Mouse (Mus musculus) erythroblast, embryonic 14.5 days (primary cell): ENCODE measurements around the gene Usp20. TPM values are rescaled to one million over a fixed set of nuclear protein-coding genes. Genes with fewer than 3 reads are reported as not detected.
A peak's percentile ranks its signal among the peaks of the same experiment; 100 is the strongest.

Source experiments
- H3K27me3 ChIP-seq: 2 replicates; pipeline ENCODE4 v1.6.1; 2012; ENCODE audit warnings: inconsistent platforms; ENCODE audit not compliant: control insufficient read depth
- H3K36me3 ChIP-seq: 2 replicates; pipeline ENCODE4 v1.6.1; 2012; ENCODE audit warnings: mild to moderate bottlenecking, inconsistent platforms; ENCODE audit not compliant: control insufficient read depth
- H3K4me1 ChIP-seq: 2 replicates; pipeline ENCODE4 v1.6.1; 2012; ENCODE audit warnings: inconsistent platforms; ENCODE audit not compliant: control insufficient read depth
- H3K4me3 ChIP-seq: replicated peaks from 2 replicates; pipeline ENCODE3; 2012; ENCODE audit warnings: moderate library complexity, mild to moderate bottlenecking, inconsistent platforms
- H3K9me3 ChIP-seq: 2 replicates; pipeline ENCODE4 v1.6.1; 2012; ENCODE audit warnings: low read length, inconsistent platforms, mixed read lengths; ENCODE audit not compliant: control insufficient read depth
- GATA1 ChIP-seq: IDR thresholded peaks from 2 replicates; pipeline ENCODE4 v1.6.1; 2012; ENCODE audit warnings: low read length, inconsistent platforms, mixed read lengths
- TAL1 ChIP-seq: IDR thresholded peaks from 3 replicates; pipeline ENCODE4 v1.6.1; 2012; ENCODE audit warnings: low read length, inconsistent platforms, mixed read lengths
- polyA plus RNA-seq: library from polyadenylated mRNA; stranded (reverse); fragments of >175 nt; gene quantifications from 2 replicates; pipeline ENCODE4 v1.2.3, GENCODE M21; 2012

The Usp20 gene
- polyA plus RNA-seq, 1 experiment, result 0.32 TPM

DNA sequence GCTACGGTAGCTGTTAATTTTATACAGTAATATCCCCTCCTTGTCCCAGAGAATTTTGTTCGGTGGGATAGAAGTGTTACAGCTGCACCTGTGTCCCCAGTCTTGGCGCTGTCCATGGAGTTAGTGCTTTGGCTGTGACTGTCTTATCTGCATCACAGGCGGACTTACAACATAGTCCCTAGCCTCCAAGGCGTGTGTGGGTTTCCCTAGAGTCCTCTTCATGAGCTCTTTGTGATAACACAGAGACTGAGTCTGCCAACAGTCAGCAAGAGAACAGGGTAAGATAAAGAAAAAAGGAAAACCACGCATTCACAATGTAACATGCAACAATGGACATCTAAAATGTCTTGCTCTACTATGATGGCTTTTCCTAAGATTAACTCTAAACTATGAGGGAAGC, 66.0 kb downstream of the Usp20 start:
- peaks cover 6% of the 10 kb centered on the region for H3K4me1 ChIP-seq

DNA sequence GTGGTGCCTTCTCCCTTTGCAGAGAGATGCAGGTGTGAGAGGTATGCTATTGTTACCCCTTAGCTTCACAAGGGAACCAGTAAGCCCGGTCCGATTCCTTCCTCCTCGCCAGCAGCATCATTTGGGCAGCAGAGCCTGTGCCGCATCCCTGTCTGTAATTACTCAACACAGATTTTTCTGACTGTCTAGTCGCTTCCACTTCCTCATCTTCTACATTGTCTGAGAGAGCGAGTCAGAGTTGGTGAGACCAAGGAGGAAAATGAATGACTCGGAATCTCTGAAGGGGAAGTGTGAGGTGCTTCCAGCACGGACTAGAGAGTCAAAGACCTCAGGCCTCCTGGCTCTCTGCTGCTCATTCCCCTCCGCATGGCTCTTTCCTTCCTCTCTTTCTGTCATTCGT, 70.4 kb downstream of the Usp20 start:
- no peaks in the 10 kb centered on the region for H3K27me3 ChIP-seq
- peaks cover 14% of the 10 kb centered on the region for H3K36me3 ChIP-seq
- H3K4me3 ChIP-seq, result no peak overlapping the region
- peaks cover 3% of the 10 kb centered on the region; the same call in 1 of the 2 replicates for H3K9me3 ChIP-seq
- peaks cover 6% of the 10 kb centered on the region for H3K4me1 ChIP-seq
- TF ChIP-seq GATA1 (no peak), TAL1 (no peak)

More for the DNA sequence above, 66.0 kb downstream of the Usp20 start:
- TF ChIP-seq GATA1, result no peak
- no peak for TF ChIP-seq TAL1
- H3K36me3 ChIP-seq, result peaks cover 5% of the 10 kb centered on the region; the same call in 1 of the 2 replicates
- no peaks in the 10 kb centered on the region for H3K27me3 ChIP-seq
- H3K4me3 ChIP-seq, result no peak overlapping the region
- no peaks in the 10 kb centered on the region for H3K9me3 ChIP-seq

DNA sequence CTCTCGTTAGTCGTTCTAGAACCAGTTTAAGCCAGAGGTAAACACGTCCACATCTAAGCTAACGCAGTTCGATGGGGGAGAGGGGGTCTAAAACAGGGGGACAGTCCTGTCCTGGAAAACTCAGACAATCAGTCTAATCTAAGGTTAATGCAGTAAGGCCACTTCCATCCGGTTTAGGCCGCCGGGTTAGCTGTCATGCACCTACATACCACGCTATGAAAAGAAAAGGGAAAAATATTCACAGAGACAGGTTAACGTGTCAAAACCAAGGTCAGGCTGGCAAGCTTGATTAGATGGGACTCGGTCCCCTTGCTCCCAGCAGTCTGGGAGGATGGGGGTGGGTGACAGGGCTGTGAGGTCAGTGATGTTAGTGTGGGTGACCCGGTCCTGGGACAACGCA, 71.3 kb downstream of the Usp20 start:
- Histone ChIP-seq H3K4me1 (peaks cover 2% of the 10 kb centered on the region; the same call in 1 of the 2 replicates), H3K27me3 (no peaks in the 10 kb centered on the region), H3K4me3 (no peak overlapping the region), H3K36me3 (peaks cover 14% of the 10 kb centered on the region), H3K9me3 (peaks cover 3% of the 10 kb centered on the region; the same call in 1 of the 2 replicates)
- no peak for TF ChIP-seq TAL1
- no peak for TF ChIP-seq GATA1

DNA sequence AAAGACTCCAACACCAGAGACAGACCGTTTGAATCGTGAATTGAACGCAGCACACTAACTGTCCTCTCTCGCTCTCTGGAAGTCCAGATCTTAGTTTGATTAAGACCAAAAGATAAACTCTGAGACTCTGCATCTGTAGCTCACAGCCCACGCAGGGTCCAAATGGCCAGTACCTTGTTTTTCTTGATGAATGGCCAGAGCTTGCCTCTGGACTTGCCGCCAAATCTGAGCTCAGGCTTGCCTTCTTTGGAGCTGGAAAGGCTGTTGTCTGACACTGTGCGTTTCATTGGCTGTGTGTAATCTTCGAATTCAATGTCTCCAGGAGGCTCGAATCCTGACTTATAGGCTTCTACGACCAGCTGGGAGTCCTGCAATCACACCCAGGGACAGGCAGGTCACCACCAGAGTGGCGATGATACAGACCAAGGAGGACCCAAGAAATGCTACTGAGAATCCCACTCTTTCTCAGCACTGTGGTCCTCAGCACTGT, 71.8 kb downstream of the Usp20 start:
- Histone ChIP-seq H3K4me3 (no peak overlapping the region), H3K9me3 (peaks cover 3% of the 10 kb centered on the region; the same call in 1 of the 2 replicates), H3K4me1 (no peaks in the 10 kb centered on the region), H3K36me3 (peaks cover 14% of the 10 kb centered on the region), H3K27me3 (no peaks in the 10 kb centered on the region)
- TF ChIP-seq GATA1, result no peak
- no peak for TF ChIP-seq TAL1

DNA sequence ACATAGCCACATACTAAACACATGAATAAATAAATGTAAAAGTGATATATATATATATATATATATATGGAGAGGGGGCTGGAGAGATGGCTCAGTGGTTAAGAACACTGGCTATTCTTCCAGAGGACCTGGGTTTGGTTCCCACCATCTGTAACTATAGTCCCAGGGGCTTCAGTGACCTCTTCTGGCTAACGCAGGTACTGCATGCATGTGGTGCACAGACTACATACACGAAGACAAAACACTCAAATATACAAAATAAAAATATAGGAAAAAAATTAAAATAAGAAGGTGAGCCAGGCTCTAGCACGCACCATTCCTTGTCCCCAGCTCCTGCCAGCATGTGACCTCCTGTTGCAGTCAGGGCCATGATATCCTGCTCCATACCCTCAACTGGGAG, 74.0 kb downstream of the Usp20 start:
- H3K36me3 ChIP-seq, result peaks cover 14% of the 10 kb centered on the region
- peaks cover 3% of the 10 kb centered on the region; the same call in 1 of the 2 replicates for H3K9me3 ChIP-seq
- peaks cover 8% of the 10 kb centered on the region for H3K4me1 ChIP-seq
- H3K27me3 ChIP-seq, result no peaks in the 10 kb centered on the region
- TF ChIP-seq TAL1 (no peak), GATA1 (no peak)
- H3K4me3 ChIP-seq, result no peak overlapping the region

DNA sequence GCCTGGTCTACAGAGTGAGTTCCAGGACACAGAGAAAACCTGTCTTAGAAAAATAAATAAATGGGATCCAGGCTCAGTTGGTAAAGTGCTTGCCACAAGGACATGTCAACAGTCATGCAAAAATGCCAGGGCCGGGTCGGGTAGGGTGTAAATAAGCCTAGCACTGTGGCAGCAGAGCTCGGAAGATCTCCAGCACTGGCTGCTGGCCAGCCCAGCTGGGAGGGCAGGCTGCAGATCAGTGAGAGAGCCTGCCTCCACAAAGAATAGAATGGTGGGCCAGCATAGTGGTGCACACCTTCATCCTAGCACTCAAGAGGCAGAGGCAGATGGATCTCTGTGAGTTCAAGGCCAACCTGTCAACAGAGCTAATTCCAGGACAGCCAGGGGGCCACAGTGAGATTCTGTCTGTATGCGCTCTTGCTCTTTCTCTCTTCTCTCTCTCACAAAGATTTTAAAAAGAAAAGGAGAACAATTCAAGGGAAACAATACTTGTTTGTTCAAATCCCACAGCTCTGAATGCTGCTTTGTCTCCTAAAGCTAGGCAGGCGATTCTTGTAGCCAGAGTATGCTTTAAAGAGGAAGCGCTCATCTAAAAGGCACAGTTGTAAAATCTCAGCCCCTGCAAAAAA, 75.6 kb downstream of the Usp20 start:
- Histone ChIP-seq H3K4me3 (no peak overlapping the region), H3K36me3 (peaks cover 10% of the 10 kb centered on the region), H3K9me3 (peaks cover 3% of the 10 kb centered on the region; the same call in 1 of the 2 replicates), H3K27me3 (no peaks in the 10 kb centered on the region), H3K4me1 (peaks cover 17% of the 10 kb centered on the region)
- no peak for TF ChIP-seq TAL1
- no peak for TF ChIP-seq GATA1

DNA sequence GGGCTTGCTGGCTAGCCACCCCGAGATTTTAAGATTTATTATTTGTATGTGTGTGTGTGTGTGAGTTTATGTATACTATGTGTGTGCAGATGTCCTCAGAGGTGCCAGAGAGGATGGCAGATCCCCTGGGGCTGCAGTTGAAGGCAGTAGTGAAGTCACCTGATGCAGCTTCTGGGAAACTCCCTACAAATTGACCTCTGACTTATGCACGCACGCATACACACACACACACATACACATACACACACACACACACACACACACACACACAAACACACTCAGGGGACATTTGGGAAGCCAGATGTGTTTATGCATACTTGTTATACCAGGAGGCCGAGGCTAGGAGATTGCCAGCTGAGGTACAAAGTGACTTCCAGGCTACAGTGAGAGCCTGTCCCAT, 76.4 kb downstream of the Usp20 start:
- Histone ChIP-seq H3K9me3 (peaks cover 3% of the 10 kb centered on the region; the same call in 1 of the 2 replicates), H3K4me3 (no peak overlapping the region), H3K27me3 (no peaks in the 10 kb centered on the region), H3K4me1 (peaks cover 17% of the 10 kb centered on the region), H3K36me3 (peaks cover 8% of the 10 kb centered on the region)
- no peak for TF ChIP-seq GATA1
- TF ChIP-seq TAL1, result no peak

DNA sequence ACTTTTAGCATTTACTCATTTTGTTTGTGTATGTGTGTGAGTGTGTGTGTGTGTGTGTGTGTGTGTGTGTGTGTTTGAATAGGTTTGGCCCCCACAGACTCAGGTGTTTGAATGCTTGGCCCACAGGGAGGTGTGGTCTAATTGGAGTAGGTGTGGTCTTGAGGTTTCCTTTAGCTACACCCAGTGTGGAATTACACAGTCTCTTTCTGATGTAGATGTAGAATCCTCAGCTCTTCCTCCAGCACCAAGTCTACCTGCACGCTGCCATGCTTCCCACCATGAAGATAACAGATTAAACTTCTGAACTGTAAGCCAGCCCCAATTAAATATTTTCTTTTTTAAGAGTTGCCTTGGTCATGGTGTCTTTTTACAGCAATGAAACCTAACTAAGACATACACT, 78.2 kb downstream of the Usp20 start:
- H3K36me3 ChIP-seq, result peaks cover 5% of the 10 kb centered on the region
- peaks cover 17% of the 10 kb centered on the region for H3K4me1 ChIP-seq
- H3K27me3 ChIP-seq, result no peaks in the 10 kb centered on the region
- no peak overlapping the region for H3K4me3 ChIP-seq
- TF ChIP-seq GATA1 (no peak), TAL1 (no peak)
- peaks cover 3% of the 10 kb centered on the region; the same call in 1 of the 2 replicates for H3K9me3 ChIP-seq

DNA sequence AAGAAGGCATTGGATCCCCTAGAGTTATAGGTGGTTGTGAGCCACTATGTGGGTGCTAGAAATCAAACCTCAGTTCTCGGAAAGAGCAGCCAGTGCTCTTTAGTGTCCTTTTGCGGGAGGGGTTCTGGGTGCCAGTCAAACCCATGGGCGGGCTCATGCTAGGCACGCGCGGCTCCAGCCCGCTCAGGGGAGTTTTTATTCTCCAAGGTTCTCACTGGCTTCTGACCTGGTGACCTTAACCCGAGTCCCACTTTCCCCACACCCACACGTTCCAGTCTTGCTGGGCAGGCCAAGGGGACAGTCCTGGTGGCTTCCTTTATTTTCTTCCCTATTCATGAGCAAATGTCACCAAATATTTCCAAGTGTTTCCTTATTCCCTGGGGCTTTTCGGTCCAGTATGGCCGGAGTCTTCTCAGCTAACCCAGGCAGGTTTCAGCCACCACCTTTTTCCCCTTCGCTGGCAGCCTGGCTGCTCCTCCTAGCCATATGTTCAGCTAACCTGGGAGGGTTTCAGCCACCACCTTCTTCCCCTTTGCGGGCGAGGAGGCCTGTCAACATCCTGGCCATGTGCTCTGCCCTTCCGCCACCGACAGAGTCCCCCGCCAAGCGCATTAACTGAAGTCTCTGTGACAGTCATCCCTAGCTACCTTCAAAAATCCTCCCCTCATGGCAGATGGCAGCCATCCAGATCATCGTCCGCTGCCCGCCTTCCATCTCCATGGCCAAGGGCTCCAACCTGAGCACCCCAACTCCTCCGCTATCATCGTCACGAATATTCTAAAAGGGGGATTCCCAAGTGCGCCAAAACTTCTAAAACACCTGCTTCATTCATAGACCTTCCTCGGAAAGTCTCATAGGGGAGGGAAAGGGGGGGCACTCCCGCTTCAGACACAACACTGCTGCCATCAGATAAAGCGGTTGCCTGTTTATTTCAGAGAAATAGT, 79.0 kb downstream of the Usp20 start:
- Histone ChIP-seq H3K9me3 (0 out of 2 replicates have a peak, but pooled peaks cover 2% of the 10 kb centered on the region), H3K4me3 (peak overlapping the region; percentile 46), H3K4me1 (peaks cover 17% of the 10 kb centered on the region), H3K36me3 (no peaks in the 10 kb centered on the region), H3K27me3 (no peaks in the 10 kb centered on the region)
- no peak for TF ChIP-seq TAL1
- TF ChIP-seq GATA1, result no peak
